Mouse (Mus musculus) CH12.LX (cell line): ENCODE measurements at regions not wholly inside any gene's neighbourhood (a gene's known extent, or its start where the extent isn't known, plus 50 kb on each side); places are given as distances from the start of the nearest gene placed in this dataset.

Source experiments
- DNase-seq: peaks from one replicate; pipeline ENCODE4 v3.0.0-alpha.2; 2013; ENCODE audit errors: extremely low read depth
- H3K27ac ChIP-seq: 2 replicates; pipeline ENCODE4 v1.5.1; 2012; ENCODE audit warnings: low read depth, mild to moderate bottlenecking, control low read depth, moderate library complexity; ENCODE audit not compliant: insufficient read depth
- H3K27me3 ChIP-seq: replicated peaks from 2 replicates; pipeline ENCODE3; 2012; ENCODE audit warnings: inconsistent platforms
- H3K36me3 ChIP-seq, 2 experiments: replicated peaks in 1 of 2; 2 replicates each; pipeline versions ENCODE3 to v1.6.1; 2012; ENCODE audit warnings: inconsistent platforms in 1 of 2, low read length in 1 of 2, mild to moderate bottlenecking in 1 of 2, mixed read lengths in 1 of 2, moderate library complexity in 1 of 2; ENCODE audit not compliant: control insufficient read depth in 1 of 2, insufficient read depth in 1 of 2
- H3K4me1 ChIP-seq, 2 experiments: 2 replicates each; pipeline ENCODE4 v1.6.1; 2012; ENCODE audit warnings: inconsistent platforms in 1 of 2, moderate library complexity in 1 of 2; ENCODE audit not compliant: insufficient read depth in 2 of 2, control insufficient read depth in 1 of 2
- H3K4me2 ChIP-seq: 2 replicates; pipeline ENCODE4 v1.6.1; 2012; ENCODE audit warnings: low read depth, mild to moderate bottlenecking, control low read depth; ENCODE audit not compliant: poor library complexity, insufficient read depth, severe bottlenecking
- H3K4me3 ChIP-seq, 3 experiments: fragments of 150-350 bp in 1 of 3; sonication (generic) in 1 of 3; replicated peaks in 1 of 3; 2 replicates each; pipeline versions ENCODE3 to v1.5.1; 2011 to 2012; ENCODE audit warnings: low read depth in 2 of 3, low read length in 2 of 3, mild to moderate bottlenecking in 2 of 3, moderate library complexity in 2 of 3, control low read depth in 1 of 3, improper control_type of control experiment in 1 of 3, inconsistent platforms in 1 of 3, mixed read lengths in 1 of 3; ENCODE audit not compliant: poor library complexity in 1 of 3
- H3K79me2 ChIP-seq: replicated peaks from 2 replicates; pipeline ENCODE4 v1.6.1; 2012; ENCODE audit warnings: mild to moderate bottlenecking, moderate library complexity; ENCODE audit not compliant: control insufficient read depth, poor library complexity, insufficient read depth, severe bottlenecking; ENCODE audit errors: extremely low read depth
- H3K9ac ChIP-seq: 2 replicates; pipeline ENCODE4 v1.6.1; 2012; ENCODE audit warnings: low read depth, mild to moderate bottlenecking, control low read depth, moderate library complexity; ENCODE audit not compliant: insufficient read depth
- H3K9me3 ChIP-seq: replicated peaks from 2 replicates; pipeline ENCODE3; 2012; ENCODE audit warnings: low read length, inconsistent platforms, mixed read lengths
- BHLHE40 ChIP-seq: IDR thresholded peaks from 2 replicates; pipeline ENCODE4 v1.6.1; 2011; ENCODE audit warnings: mild to moderate bottlenecking, low read depth, low read length, improper control_type of control experiment
- HCFC1 ChIP-seq: IDR thresholded peaks from 2 replicates; pipeline ENCODE4 v1.6.1; 2012; ENCODE audit warnings: low read depth, mild to moderate bottlenecking, inconsistent platforms, low read length, improper control_type of control experiment
- KAT2A ChIP-seq: IDR thresholded peaks from 2 replicates; pipeline ENCODE4 v1.6.1; 2012; ENCODE audit warnings: low read length, improper control_type of control experiment, inconsistent platforms; ENCODE audit not compliant: insufficient replicate concordance
- MAFK ChIP-seq: IDR thresholded peaks from 2 replicates; pipeline ENCODE4 v1.6.1; 2011; ENCODE audit warnings: low read length, improper control_type of control experiment; ENCODE audit not compliant: insufficient replicate concordance
- MEF2A ChIP-seq: IDR thresholded peaks from 2 replicates; pipeline ENCODE4 v1.6.1; 2014; ENCODE audit warnings: low read depth, mild to moderate bottlenecking, inconsistent platforms, low read length, improper control_type of control experiment, borderline replicate concordance
- MXI1 ChIP-seq: IDR thresholded peaks from 2 replicates; pipeline ENCODE4 v1.6.1; 2011; ENCODE audit warnings: mild to moderate bottlenecking, low read depth, low read length, improper control_type of control experiment
- MYC ChIP-seq: IDR thresholded peaks from 2 replicates; pipeline ENCODE4 v1.6.1; 2011; ENCODE audit warnings: low read depth, mild to moderate bottlenecking, improper control_type of control experiment, low read length
- NELFE ChIP-seq: IDR thresholded peaks from 2 replicates; pipeline ENCODE4 v1.6.1; 2011; ENCODE audit warnings: low read depth, low read length, improper control_type of control experiment
- PAX5 ChIP-seq: IDR thresholded peaks from 2 replicates; pipeline ENCODE4 v1.6.1; 2012; ENCODE audit warnings: low read length, inconsistent platforms, mixed read lengths
- POLR2A ChIP-seq: IDR thresholded peaks from 2 replicates; pipeline ENCODE4 v1.6.1; 2011; ENCODE audit warnings: low read depth, mild to moderate bottlenecking, improper control_type of control experiment, low read length
- POLR2AphosphoS2 ChIP-seq: IDR thresholded peaks from 2 replicates; pipeline ENCODE4 v1.6.1; 2011; ENCODE audit warnings: low read depth, low read length, improper control_type of control experiment
- RAD21 ChIP-seq: IDR thresholded peaks from 2 replicates; pipeline ENCODE4 v1.6.1; 2011; ENCODE audit warnings: low read depth, mild to moderate bottlenecking, low read length, improper control_type of control experiment, moderate library complexity
- RCOR1 ChIP-seq: conservative IDR thresholded peaks from 2 replicates; pipeline ENCODE4 v1.6.1; 2012; ENCODE audit warnings: low read depth, mild to moderate bottlenecking, inconsistent platforms, low read length, improper control_type of control experiment
- TCF12 ChIP-seq: IDR thresholded peaks from 2 replicates; pipeline ENCODE4 v1.6.1; 2014; ENCODE audit warnings: low read depth, mild to moderate bottlenecking, inconsistent platforms, low read length, improper control_type of control experiment
- USF2 ChIP-seq: conservative IDR thresholded peaks from 2 replicates; pipeline ENCODE4 v1.6.1; 2011; ENCODE audit warnings: low read depth, low read length, improper control_type of control experiment
- ZC3H11A ChIP-seq: IDR thresholded peaks from 2 replicates; pipeline ENCODE4 v1.6.1; 2012; ENCODE audit warnings: low read depth, mild to moderate bottlenecking, inconsistent platforms, low read length, improper control_type of control experiment
- dilution Hi-C: fragments of 300-500 bp; cut with MboI; formaldehyde crosslinking; loops from 2 replicates; pipeline ENCODE4 v1.14.3; 2020; ENCODE audit warnings: low sequenced_read_pairs; ENCODE audit not compliant: extremely low pct_unique_long_range_greater_than_20kb, extremely low pct_ligation_motif_present
- in situ Hi-C: fragments of 300-500 bp; cut with MboI; formaldehyde crosslinking; loops from 3 replicates; pipeline ENCODE4 v1.14.3; 2019; ENCODE audit warnings: low sequenced_read_pairs, low pct_ligation_motif_present, low pct_unique_long_range_greater_than_20kb, mixed read lengths

DNA sequence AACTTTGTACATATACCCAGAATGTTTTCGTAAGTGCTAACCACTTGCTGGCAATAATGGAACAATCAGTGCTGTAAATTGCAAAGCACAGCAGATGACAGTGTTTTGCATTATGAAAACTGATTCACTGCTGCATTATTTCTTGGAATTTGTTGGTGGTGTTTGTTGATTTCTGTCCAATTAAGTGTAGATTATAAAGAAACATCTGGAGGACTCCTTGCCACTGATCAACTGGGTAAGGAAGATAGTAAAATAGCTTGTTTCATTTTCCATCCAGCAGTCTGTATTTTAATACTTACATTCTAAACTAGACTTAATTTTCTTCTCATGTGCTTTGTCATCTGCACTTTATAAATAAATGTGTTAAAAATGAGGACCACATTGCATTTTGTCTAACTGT lies 436.6 kb upstream of the Cntn6 start:
- H3K79me2 ChIP-seq = no peaks in the 10 kb centered on the region
- dilution Hi-C loops = no loop called here
- no peak overlapping the region for H3K4me2 ChIP-seq
- H3K9ac ChIP-seq = no peak overlapping the region
- no peak for TF ChIP-seq MYC
- no peak for TF ChIP-seq MAFK
- TF ChIP-seq KAT2A = no peak
- TF ChIP-seq BHLHE40 = no peak
- TF ChIP-seq NELFE = no peak
- no peak for TF ChIP-seq POLR2A
- TF ChIP-seq, all 38 proteins: peak for 0
- Histone ChIP-seq H3K4me1 (no peaks in the 10 kb centered on the region), H3K36me3 (no peaks in the 10 kb centered on the region), H3K9me3 (peaks cover 14% of the 10 kb centered on the region), H3K27me3 (no peaks in the 10 kb centered on the region), H3K4me3 (no peak overlapping the region), H3K27ac (no peak overlapping the region)
- DNase-seq = no peak
- in situ Hi-C loops = no loop called here

DNA sequence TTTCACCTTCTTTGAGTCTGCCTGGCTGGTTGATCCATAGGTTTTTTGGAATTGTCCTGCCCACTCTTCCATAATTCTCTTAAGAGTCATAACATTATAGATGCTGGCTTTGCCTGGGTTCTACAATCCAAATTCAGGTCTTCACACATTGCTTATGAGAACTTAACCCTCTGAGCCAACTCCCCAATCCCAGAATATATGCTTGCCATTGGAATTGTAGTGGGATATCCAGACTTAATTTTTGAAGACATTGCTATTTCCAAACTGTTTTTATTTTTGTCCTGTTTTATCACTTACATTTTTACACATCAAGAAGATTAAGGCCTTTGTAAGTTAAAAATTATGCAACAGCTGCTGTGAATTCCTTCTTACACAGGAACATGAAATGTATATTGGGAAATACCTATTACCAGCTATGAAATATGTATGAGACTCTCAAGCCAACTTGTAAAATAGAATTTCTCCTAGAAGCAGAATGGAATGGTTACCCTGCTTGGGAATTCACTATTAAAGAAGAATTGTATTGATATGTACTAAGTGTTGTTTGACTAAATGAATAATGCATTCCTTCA lies 430.8 kb upstream of the Cntn6 start:
- Histone ChIP-seq H3K79me2 (no peaks in the 10 kb centered on the region), H3K9me3 (peaks cover 4% of the 10 kb centered on the region), H3K4me1 (no peaks in the 10 kb centered on the region), H3K9ac (no peak overlapping the region), H3K36me3 (no peaks in the 10 kb centered on the region), H3K27ac (no peak overlapping the region), H3K4me2 (no peak overlapping the region), H3K4me3 (no peak overlapping the region), H3K27me3 (no peaks in the 10 kb centered on the region)
- in situ Hi-C loops (no loop called here), dilution Hi-C loops (no loop called here)
- DNase-seq = no peak
- TF ChIP-seq USF2 (no peak), MEF2A (no peak), RCOR1 (no peak), HCFC1 (no peak), ZC3H11A (no peak)

DNA sequence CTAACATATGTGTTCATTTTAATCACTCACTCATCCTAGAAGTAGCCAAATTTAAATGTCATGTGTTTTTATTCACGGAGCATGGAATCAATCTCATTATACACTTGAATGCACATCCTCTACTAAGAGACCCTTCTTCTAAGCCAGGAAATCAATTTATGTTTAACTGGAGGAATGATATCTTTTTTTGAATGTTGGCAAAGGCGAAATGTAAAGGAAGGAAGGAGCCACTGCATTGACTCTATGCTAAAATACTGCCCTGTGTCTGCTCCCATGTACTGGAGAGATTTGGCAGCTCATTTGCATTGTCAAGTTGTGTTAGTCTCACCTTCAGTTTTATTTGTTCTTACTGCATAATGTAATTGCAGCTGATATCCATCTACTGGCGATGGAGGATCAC lies 412.0 kb upstream of the Cntn6 start:
- dilution Hi-C loops = no loop called here
- no peak overlapping the region for H3K9ac ChIP-seq
- H3K36me3 ChIP-seq = no peaks in the 10 kb centered on the region
- no peak overlapping the region for H3K27ac ChIP-seq
- TF ChIP-seq POLR2AphosphoS2 (no peak), TCF12 (no peak), HCFC1 (no peak), MXI1 (no peak), PAX5 (no peak), RAD21 (no peak), KAT2A (no peak), POLR2A (no peak)
- H3K27me3 ChIP-seq = no peaks in the 10 kb centered on the region
- no peak overlapping the region for H3K4me3 ChIP-seq
- no peak overlapping the region for H3K4me2 ChIP-seq
- DNase-seq = no peak
- H3K4me1 ChIP-seq = no peaks in the 10 kb centered on the region
- in situ Hi-C loops = no loop called here
- no peaks in the 10 kb centered on the region for H3K79me2 ChIP-seq
- peaks cover 24% of the 10 kb centered on the region for H3K9me3 ChIP-seq
